Mouse (Mus musculus) adrenal gland, postnatal 4 days (tissue): ENCODE data around the gene Olfr683. TPM values are rescaled to one million over a fixed set of nuclear protein-coding genes. Genes with fewer than 3 reads are reported as not detected.
"Not testable (repeated sequence)": the region's sequence is repeated elsewhere in the genome, so short reads cannot be mapped to it uniquely, and the experiment has no call there.

Source experiments
- DNase-seq, 2 experiments: peaks; one replicate each; pipeline ENCODE4 v3.0.0; 2021 to 2022; ENCODE audit warnings: low spot score in 2 of 2, mixed read lengths in 2 of 2
- long read RNA-seq, 2 experiments: library from polyadenylated mRNA; stranded (forward); transcript quantifications; one replicate each; pipeline ENCODE4 v2.0.0; 2021
- total RNA-seq, 2 experiments: library from RNA; stranded (reverse); gene quantifications; 2 replicates each; pipeline ENCODE4 v1.2.3; 2021

Olfr683 gene
- total RNA-seq: not detected
- long read RNA-seq, experiment 1: 0 reads
- long read RNA-seq, experiment 2: 0 reads

DNA sequence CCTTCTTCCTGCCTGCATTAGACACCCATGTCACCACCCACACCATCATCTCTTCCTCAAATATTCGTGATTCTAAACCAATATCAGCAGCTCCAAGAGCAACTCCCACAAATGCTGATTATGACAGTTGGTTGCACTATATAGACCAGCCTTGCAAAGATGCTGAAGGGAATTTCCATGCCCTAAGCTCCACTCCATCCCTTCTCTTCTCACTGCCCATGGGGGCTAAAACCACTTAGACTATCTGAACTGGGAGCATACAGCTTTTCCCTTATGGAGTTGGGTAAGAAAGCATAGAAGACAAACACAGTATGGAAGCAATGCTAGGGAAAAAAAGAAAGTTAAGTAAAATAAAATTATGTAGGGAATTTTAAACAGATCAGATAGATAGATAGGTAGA is at the start of gene Olfr683:
Gene Olfr683, minus strand, starts transcription at position 101 of the 400 bp plus-strand sequence.
- DNase-seq: no peak

- DNase-seq: no peak
These were observed 39.1 kb upstream of the Olfr683 start, which contains the start of gene Olfr685 for GRCm38 (mm10) chr7:105185912-105186311. Gene Olfr685 (minus strand): TSS chr7:105186012.

DNA sequence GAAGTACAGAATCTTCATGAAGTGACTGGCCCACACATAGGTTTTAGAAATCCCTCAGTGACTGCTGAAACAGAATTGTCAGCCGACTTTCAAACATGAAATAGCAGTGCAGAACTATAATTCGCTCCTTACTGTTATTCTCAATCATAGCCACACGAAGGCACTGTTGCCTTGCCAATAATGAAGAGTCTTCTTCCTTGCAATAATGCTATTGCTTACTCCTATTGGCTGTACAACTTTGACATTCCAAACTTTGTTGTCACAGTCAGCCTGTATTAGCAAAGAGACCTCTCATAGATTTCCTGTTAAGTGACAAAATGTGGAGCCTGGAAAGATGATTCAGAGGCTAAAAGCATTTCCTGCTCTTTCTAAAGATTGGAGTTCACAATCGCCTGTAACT is 24.0 kb upstream of the Olfr683 start:
- DNase-seq: no peak

GRCm38 (mm10) chr7:105163553-105163952 is 16.7 kb upstream of the Olfr683 start, which contains the start of gene Olfr684:
Gene Olfr684 (minus strand): TSS chr7:105163653.
- DNase-seq: no peak

GRCm38 (mm10) chr7:105141275-105141674 is 5.5 kb downstream of the Olfr683 start:
- no peak for DNase-seq

GRCm38 (mm10) chr7:105116536-105116935 is 30.3 kb downstream of the Olfr683 start, which contains the start of gene Olfr681:
Gene Olfr681 (plus strand): TSS chr7:105116836.
- DNase-seq: no peak

DNA sequence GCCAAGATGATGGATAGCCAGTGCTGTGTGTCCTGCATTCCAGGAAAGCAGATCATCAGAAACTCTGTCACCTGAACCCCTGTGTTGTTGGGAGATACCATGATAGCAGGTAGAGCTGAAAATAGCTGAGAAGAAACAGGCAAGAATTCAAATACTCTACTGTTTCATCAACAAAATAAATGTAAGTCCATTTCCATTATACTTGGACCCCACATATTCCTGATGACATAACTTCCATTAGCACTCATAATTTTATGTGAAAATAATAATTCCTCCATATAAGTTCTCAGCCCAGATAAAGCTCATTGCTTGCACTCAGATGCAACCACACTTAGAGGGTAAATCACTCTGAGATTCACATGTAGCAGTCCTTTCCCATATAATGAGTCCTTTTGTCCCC is 54.1 kb downstream of the Olfr683 start, which contains the start of gene Olfr680-ps1:
Gene Olfr680-ps1, minus strand, starts transcription at position 101 of the 400 bp plus-strand sequence.
- not testable (repeated sequence) for DNase-seq

Other genes with a start within 250 kb of the Olfr683 start
- gene Olfr667, start 225.5 kb downstream of the Olfr683 start, total RNA-seq: not detected
- gene Olfr668, start 219.0 kb downstream of the Olfr683 start, total RNA-seq: not detected
- gene Olfr669, start 212.8 kb downstream of the Olfr683 start, total RNA-seq: not detected
- not detected for gene Olfr670, start 184.4 kb downstream of the Olfr683 start, total RNA-seq
- gene Olfr671, start 167.9 kb downstream of the Olfr683 start, total RNA-seq: not detected
- gene Olfr672, start 145.0 kb downstream of the Olfr683 start, total RNA-seq: not detected
- gene Olfr675, start 118.6 kb downstream of the Olfr683 start, total RNA-seq: not detected
- not detected for gene Olfr676, start 114.3 kb downstream of the Olfr683 start, total RNA-seq
- gene Olfr677, start 95.6 kb downstream of the Olfr683 start, total RNA-seq: not detected
- not detected for gene Olfr678, start 82.5 kb downstream of the Olfr683 start, total RNA-seq
- gene Olfr679, start 65.8 kb downstream of the Olfr683 start, total RNA-seq: not detected
- gene Olfr680-ps1, start 54.2 kb downstream of the Olfr683 start, total RNA-seq: not detected
- not detected for gene Olfr681, start 30.2 kb downstream of the Olfr683 start, total RNA-seq
- not detected for gene Olfr684, start 16.6 kb upstream of the Olfr683 start, total RNA-seq
- gene Olfr685, start 39.0 kb upstream of the Olfr683 start, total RNA-seq: not detected
- not detected for gene Olfr686, start 60.5 kb upstream of the Olfr683 start, total RNA-seq
- gene Olfr688, start 141.1 kb upstream of the Olfr683 start, total RNA-seq: not detected
- not detected for gene Olfr689, start 164.2 kb upstream of the Olfr683 start, total RNA-seq
- not detected for gene Olfr690, start 187.1 kb upstream of the Olfr683 start, total RNA-seq
- gene Olfr691, start 195.3 kb upstream of the Olfr683 start, total RNA-seq: not detected
- gene Olfr692, start 221.2 kb upstream of the Olfr683 start, total RNA-seq: not detected
- not detected for gene Gm5901, start 228.0 kb upstream of the Olfr683 start, total RNA-seq